Mouse (Mus musculus): ENCODE measurements around the gene Ube2g2.

Ube2g2 gene

GRCm38 (mm10) chr10:77622055-77622988 lies at the start of gene Ube2g2:
Gene Ube2g2 (plus strand): TSS chr10:77622275.
- DNase-seq (ENCODE audit: low spot score), result peak; percentile 92

DNA sequence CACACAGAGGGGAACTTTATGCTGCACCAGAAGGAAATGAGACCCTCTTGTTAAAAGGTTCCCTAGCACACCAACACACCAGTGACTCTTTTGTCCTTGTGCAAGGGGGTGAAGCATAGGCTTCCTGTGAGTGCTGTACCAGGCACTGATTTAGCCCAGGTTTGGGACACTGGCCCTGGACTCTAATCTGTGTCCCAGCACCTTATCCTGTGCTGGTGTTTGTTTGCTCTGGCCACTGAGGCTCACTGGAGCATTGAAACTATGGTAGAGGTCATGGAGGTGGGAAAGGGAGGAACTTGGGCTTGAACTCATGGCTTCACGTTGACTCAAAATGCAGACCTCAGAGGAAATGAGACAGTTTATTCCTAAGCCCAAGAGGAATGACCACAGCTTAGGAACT lies 48.9 kb upstream of the Ube2g2 start:
- no peak for DNase-seq (ENCODE audit: low spot score)

- no peak for DNase-seq (ENCODE audit: low spot score)
These were observed 41.8 kb upstream of the Ube2g2 start for GRCm38 (mm10) chr10:77580027-77580920.

DNA sequence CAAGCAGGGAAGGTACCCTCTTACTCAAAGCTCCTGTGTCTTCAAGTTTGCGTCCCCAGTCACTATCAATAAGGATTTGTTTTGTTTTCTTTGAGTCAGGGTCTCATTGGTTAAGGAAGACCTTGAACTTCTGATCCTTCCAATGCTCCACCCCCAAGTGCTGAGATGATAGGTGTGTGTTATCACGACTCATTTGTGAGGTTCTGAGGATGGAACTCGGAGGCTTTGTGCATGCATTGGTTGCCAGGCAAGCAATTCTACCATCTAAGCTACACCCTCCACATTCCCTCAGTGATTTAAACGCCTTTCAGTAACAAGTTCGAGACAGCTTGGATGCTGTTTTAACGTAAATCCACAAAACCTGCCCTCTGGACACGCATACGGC lies 41.1 kb upstream of the Ube2g2 start:
- no peak for DNase-seq (ENCODE audit: low spot score)

DNA sequence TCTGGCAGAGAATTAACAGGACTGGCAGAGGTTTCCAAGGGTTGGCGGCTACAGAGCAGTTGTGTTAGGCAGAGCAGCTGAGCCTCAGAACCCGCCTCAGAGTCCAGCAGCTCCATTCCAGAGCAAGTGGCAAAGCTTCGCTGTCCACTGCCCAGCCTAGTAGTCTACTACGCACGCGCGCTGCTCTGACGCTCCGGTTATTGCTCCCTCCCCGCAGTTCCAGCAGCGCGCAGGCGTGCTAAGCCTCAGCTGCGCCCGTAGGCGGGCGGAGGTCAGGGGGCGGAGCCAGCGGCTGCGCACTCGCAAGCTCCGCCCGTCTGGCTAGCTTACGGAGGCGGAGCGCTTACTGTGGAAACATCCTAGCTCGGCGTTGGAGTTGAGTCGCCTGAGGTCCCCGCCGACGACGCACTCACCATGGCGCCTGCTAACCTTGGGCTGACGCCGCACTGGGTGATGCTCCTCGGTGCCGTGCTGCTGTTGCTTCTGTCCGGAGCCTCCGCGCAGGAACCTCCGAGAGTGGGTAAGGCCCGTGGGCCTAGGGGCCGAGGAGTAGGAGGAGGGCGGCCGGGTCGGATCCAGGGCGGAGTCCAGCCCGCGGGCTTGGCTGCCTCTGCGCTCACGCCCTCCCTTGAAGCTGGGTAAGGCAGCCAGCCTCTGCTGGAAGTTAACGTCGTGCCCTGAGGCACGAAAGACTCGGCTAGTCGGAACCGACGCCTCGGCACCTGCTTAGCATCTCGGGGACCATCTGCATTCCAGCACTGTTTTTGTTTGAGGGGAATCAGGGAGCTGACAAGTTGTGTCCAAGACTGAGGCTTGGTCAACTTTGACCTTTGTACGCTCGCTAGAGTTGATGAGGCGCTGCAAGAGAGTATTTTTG lies 40.4 kb upstream of the Ube2g2 start, which contains the start of gene Pttg1ip:
Gene Pttg1ip, plus strand, starts transcription at position 313 of the 877 bp plus-strand sequence.
- DNase-seq (ENCODE audit: low spot score), result peak; percentile 99

- DNase-seq (ENCODE audit: low spot score), result no peak
These were observed 39.8 kb upstream of the Ube2g2 start for GRCm38 (mm10) chr10:77582285-77582618.

DNA sequence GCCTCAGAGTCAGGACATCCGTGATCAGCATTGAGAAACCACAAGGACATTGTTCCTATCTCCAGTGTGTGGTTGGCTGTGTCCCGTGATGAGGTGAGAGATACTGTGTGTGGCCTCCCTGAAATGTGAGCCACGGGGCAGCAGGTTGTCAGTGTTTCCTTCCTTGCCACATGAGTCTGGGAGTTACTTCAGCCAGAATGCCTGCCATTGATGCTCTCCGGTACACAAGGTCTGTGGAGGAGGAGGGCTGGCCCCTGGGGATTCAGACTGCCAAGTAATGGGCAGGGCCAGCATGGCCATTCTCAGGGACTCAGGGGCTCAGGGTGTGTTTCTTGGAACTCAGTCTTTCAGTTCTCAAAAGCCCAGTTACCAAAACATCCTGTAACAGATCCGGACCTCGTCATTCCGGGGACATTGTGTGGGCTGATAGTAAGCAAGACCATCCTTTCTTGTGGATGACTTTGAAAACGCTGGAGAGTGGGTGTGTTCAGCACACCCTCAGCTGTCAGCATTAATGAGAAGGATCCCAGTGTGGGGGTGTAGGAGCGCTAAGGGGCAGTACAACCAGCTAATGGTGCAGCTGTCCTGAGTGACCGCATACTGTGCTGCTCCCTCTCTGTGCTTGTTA lies 38.2 kb upstream of the Ube2g2 start:
- no peak for DNase-seq (ENCODE audit: low spot score)

DNA sequence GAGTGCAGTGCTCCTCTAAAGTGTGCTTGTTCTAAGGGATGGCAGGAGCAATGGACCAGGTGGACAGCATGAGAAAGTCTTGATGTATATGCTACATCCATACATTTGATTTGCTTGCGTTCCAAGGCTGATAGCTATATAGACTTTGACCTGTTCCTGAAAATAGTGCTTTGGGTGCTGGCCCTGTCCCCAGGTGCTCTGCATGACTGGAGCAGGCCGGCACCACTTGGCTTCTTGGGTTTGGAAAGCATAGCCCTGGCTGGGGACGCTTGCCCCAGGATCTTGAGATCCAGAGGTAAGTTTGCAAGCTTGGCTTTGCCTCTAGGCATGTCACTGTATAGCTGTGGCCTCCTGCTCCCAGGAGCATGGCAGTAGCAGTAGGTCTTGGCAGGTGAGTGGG lies 35.4 kb upstream of the Ube2g2 start:
- DNase-seq (ENCODE audit: low spot score), result no peak

DNA sequence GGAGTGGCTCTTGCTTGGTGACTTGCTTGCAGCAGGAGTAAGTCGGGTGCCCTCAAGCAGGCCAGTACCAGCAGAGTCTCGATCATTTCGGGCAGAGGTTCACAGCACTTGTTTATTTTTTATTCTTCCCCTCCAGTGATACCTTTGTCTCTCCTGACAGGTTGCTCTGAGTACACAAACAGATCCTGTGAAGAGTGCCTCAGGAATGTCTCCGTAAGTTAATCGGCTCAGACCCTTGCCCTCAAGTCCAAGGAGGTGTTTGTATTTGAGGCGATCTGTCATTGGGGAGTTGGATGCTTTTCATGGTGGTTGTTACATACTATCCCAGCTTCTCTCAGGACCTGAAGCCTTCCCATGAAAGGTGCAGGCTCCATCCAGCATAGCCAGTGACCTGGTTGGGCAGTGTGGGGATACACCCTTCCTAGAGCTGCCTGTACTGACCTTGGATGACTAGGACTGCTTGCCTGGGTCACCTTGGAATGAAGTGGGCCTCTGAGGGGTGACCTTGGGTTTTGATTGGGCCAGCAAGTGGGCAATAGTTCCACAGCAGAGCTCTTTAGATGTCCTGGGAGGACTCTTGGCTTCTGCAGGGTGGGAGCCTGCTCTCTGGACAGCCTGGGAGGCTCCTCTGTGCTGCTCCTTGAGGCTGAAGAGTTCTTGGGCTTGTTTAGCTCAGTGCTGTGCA lies 34.8 kb upstream of the Ube2g2 start:
- no peak for DNase-seq (ENCODE audit: low spot score)

GRCm38 (mm10) chr10:77588036-77588435 lies 34.0 kb upstream of the Ube2g2 start:
- DNase-seq (ENCODE audit: low spot score), result no peak

DNA sequence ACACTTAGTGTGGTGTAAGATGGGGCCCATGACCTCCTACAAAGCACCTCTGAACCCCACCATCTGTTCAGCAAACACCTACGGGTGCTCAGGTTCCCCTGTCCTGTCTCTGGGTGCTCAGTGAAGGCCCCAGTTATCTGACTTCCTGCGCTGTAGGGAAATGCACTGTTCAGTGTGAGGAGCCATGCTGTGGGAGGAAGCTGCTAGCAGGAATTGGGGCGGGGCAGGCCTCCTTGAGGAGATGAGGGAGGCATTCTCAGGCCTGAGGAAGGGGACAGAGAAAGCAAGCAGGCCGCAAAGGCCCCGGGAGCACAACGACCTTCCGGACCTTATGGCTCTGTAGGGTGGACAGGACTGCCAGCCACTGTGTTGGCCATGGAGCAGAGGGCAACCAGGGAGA lies 33.0 kb upstream of the Ube2g2 start:
- DNase-seq (ENCODE audit: low spot score), result no peak

DNA sequence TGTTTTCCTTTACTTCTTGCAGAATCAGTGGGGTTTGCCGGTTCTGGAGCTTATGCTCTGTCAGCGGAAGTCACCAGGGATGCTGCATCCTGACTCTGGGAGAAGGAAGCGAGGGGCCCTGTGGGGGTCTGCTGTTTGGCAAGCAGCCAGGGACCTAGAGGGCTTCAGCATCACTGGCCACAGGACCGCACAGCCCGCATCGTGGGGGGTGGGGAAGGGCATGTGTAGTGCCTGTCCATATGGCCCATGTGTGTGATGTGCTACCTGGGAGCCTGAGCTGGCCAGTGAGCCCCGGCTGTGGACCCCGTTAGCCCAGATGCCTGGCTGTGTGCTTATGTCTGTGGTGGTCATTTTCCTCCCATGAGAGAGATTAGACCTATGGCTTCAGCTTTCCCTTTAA lies 32.3 kb upstream of the Ube2g2 start:
- DNase-seq (ENCODE audit: low spot score), result no peak

DNA sequence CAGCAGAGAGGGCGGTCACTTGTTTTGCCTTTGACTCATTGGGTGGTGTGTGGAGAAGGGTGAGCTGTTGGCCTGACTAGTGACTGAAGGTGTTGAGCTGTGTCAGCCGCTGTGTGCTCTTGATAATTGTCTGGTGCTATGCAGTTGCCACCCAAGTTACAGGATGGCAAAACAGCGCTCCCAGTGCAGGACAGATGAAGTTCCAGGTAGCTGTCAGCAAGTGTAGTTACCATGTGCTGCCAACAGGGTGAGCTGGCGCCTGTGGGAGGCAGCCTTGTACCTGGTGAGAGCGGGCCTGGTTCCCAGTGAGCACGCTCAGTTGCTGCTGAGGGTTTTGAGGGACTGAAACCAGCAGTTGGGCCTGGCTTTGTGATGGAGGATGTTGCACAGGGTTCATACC lies 31.3 kb upstream of the Ube2g2 start:
- peak; percentile 72 for DNase-seq (ENCODE audit: low spot score)

- DNase-seq (ENCODE audit: low spot score), result no peak
These were observed 30.5 kb upstream of the Ube2g2 start for GRCm38 (mm10) chr10:77591546-77591945.

GRCm38 (mm10) chr10:77596060-77596459 lies 26.0 kb upstream of the Ube2g2 start:
- no peak for DNase-seq (ENCODE audit: low spot score)

DNA sequence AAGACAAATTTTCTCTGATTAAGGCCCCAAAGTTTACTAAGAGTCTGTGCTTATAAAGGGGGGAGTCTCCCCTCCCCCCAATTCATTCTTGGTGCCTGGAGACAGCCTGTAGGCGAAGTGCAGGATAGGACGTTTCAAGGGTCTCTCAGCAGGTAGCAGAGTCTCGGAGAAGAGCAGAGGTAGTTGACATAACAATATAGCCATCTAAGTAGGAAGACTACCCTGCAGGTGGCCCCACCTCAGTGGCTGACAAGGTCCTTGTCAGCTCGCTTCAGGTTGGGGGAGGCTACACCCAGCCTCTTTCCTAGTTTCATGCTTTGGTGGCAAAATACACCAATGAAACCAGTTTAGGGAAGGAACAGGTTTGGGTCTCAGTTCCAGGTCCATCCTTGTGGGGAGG lies 19.1 kb upstream of the Ube2g2 start:
- DNase-seq (ENCODE audit: low spot score), result no peak

DNA sequence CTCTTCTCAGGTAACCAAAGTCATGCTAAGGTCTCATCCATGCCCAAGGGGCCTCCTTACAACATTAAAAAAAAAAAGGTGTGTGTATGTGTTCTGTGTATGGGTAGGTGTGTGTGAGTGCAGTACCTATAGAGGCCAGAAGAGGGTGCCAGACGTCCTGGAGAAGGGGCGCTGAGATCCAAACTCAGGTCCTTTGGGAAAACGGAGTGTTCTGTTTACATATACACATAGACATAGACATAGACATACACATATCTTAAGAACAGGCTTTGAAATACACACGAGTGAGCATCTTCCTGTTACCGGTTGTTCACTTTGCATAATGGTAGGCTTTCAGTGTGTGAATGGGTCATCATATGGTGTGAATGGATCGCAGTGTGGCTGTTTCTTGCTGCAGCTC lies 18.0 kb upstream of the Ube2g2 start:
- no peak for DNase-seq (ENCODE audit: low spot score)

GRCm38 (mm10) chr10:77604958-77605357 lies 17.1 kb upstream of the Ube2g2 start:
- DNase-seq (ENCODE audit: low spot score), result no peak

DNA sequence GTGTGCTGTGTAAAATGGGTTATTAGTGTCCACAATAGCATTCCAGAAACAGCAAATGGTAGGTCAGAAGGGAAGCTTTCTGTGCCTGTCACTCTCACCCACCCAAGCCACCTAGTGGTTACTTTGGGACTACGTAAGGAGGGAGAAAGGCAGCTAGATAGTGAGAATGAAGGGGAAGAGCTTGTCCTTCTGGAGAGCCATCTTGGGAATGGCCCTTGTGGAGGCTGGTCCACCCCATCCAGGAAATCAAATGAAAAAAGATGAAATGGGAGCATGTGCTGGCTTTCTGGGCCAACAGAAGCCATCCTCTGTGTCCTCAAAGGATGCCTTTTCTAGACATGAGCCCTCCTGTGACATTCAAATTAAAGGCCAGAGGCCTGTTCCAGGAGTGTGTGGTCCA lies 16.7 kb upstream of the Ube2g2 start:
- DNase-seq (ENCODE audit: low spot score), result peak; percentile 74

- DNase-seq (ENCODE audit: low spot score), result peak; percentile 91
These were observed 15.9 kb upstream of the Ube2g2 start, which contains the start of the genes Sumo3 and Gm49325 for GRCm38 (mm10) chr10:77605908-77606826. Gene Sumo3 (plus strand): TSS chr10:77606097. Gene Gm49325 (plus strand): TSS chr10:77606197.
